ENCODE assay signal across 21 mouse cellular contexts in genomic region chr10:61336592-61336991, GRCm38 (mm10). TPM values are rescaled to one million over a fixed set of nuclear protein-coding genes. Genes with fewer than 3 reads are reported as not detected.
A peak's percentile ranks its signal among the peaks of the same experiment; 100 is the strongest.
DNase-seq lines count a peak whose midpoint lies in the region; ATAC-seq and TF ChIP-seq lines count a peak whose summit lies in the region.
"Had no signal": no experiment of that assay in that cellular context is flagged by ENCODE, and none has a peak within 500 bp of the region (broad histone marks: within the 10 kb centered on the region; RNA-seq: fewer than 3 reads in every experiment).

No protein-coding gene starts in this region.

- no peak overlapping the region for H3K27ac ChIP-seq in forebrain, embryonic 12.5 days
- H3K27ac ChIP-seq in forebrain, embryonic 14.5 days (ENCODE audit: low read depth, low read length): no peak overlapping the region
- peak overlapping the region; percentile 56; the same call in 1 of the 2 replicates for H3K27ac ChIP-seq in layer of hippocampus, adult 2 months
- H3K27ac ChIP-seq: embryonic facial prominence, embryonic 10.5 days; heart, embryonic 15.5 days; hindbrain, postnatal 0 days had no signal

- 0 out of 2 replicates have a peak overlapping the region, but pooled peaks have one; percentile 12 for H3K9ac ChIP-seq in forebrain, embryonic 12.5 days
- no peak overlapping the region for H3K9ac ChIP-seq in forebrain, embryonic 14.5 days (ENCODE audit: low read length)
- H3K9ac ChIP-seq: heart, embryonic 15.5 days had no signal

- no peaks in the 10 kb centered on the region for H3K27me3 ChIP-seq in forebrain, embryonic 12.5 days
- H3K27me3 ChIP-seq in forebrain, embryonic 14.5 days (replicated peaks; ENCODE audit: control insufficient read depth, insufficient read depth, low read length): no peaks in the 10 kb centered on the region
- H3K27me3 ChIP-seq: CH12.LX; heart, embryonic 15.5 days had no signal

- 84% methylated on average over 5 of the region's 5 CpGs for WGBS in forebrain, embryonic 12.5 days
- 80% methylated on average over 5 of the region's 5 CpGs for WGBS in forebrain, embryonic 14.5 days

- DNase-seq in forebrain, embryonic 14.5 days (ENCODE audit: low spot score): no peak
- DNase-seq in layer of hippocampus, adult 2 months (ENCODE audit: low spot score in 2 of 2): no peak
- DNase-seq in layer of hippocampus, adult 18-20 months (ENCODE audit: low spot score in 2 of 2): no peak
- peak; percentile 34 for DNase-seq in CD4-positive helper T cell, adult 2 months (ENCODE audit: low read depth, low spot score)
- no peak for DNase-seq in thymus, postnatal 25 days

- no peak overlapping the region for H3K4me3 ChIP-seq in forebrain, embryonic 12.5 days (replicated peaks)
- H3K4me3 ChIP-seq in forebrain, embryonic 14.5 days (ENCODE audit: low read depth, low read length): no peak overlapping the region
- H3K4me3 ChIP-seq in layer of hippocampus, adult 2 months: no peak overlapping the region
- H3K4me3 ChIP-seq: embryonic facial prominence, embryonic 10.5 days; erythroblast, embryonic 14.5 days; heart, embryonic 15.5 days had no signal

- no peak for ATAC-seq in forebrain, embryonic 12.5 days (ENCODE audit: low FRiP score)
- no peak for ATAC-seq in forebrain, embryonic 14.5 days
- 0 out of 2 replicates have a peak, but pooled peaks have one; percentile 14 for ATAC-seq in erythroblast, adult 5-6 weeks (replicated peaks; ENCODE audit: low FRiP score, poor library complexity, severe bottlenecking)

- TF ChIP-seq CTCF in layer of hippocampus, adult 2 months (conservative IDR thresholded peaks at IDR 0.05): no peak

- 0 out of 2 replicates have a peak, but pooled peaks cover 3% of the 10 kb centered on the region for H3K36me3 ChIP-seq in forebrain, embryonic 12.5 days (replicated peaks)
- no peaks in the 10 kb centered on the region for H3K36me3 ChIP-seq in forebrain, embryonic 14.5 days (ENCODE audit: control insufficient read depth, insufficient read depth, low read length)
- H3K36me3 ChIP-seq: G1E had no signal

- H3K4me2 ChIP-seq in forebrain, embryonic 12.5 days: no peak overlapping the region
- no peak overlapping the region for H3K4me2 ChIP-seq in forebrain, embryonic 14.5 days (ENCODE audit: low read length)
- H3K4me2 ChIP-seq: heart, embryonic 11.5 days; heart, embryonic 15.5 days had no signal

- no peaks in the 10 kb centered on the region for H3K9me3 ChIP-seq in forebrain, embryonic 12.5 days
- H3K9me3 ChIP-seq in forebrain, embryonic 14.5 days (replicated peaks; ENCODE audit: control insufficient read depth, low read length): no peaks in the 10 kb centered on the region
- H3K9me3 ChIP-seq: embryonic facial prominence, embryonic 10.5 days; G1E; heart, embryonic 15.5 days had no signal

- H3K4me1 ChIP-seq in forebrain, embryonic 12.5 days: no peaks in the 10 kb centered on the region
- H3K4me1 ChIP-seq in forebrain, embryonic 14.5 days (ENCODE audit: control insufficient read depth, insufficient read depth, low read length): no peaks in the 10 kb centered on the region
- H3K4me1 ChIP-seq: heart, embryonic 15.5 days had no signal

RNA-seq across cellular contexts. Expression of gene Prf1, which starts 39.0 kb away (rescaled TPM):
- not detected in 2 replicates for polyA plus RNA-seq in forebrain, embryonic 12.5 days (2016; fragmentation: Nextera tagmentation; extraction: Ambion mirVana)
- not detected in 2 replicates for polyA plus RNA-seq in forebrain, embryonic 14.5 days (2014; fragmentation: Nextera tagmentation; extraction: Ambion mirVana)
- total RNA-seq in layer of hippocampus, adult 2 months (2021): not detected
- not detected for total RNA-seq in layer of hippocampus, adult 18-20 months (2021)
- not detected in 2 replicates for total RNA-seq in erythroblast, adult 5-6 weeks (2015; ENCODE audit: low replicate concordance)
- total RNA-seq in erythroblast, adult 5-6 weeks (2017; ENCODE audit: low replicate concordance): not detected in 2 replicates
- total RNA-seq: gastrocnemius, postnatal 10 days; gastrocnemius, postnatal 4 days; heart, postnatal 25 days; hindbrain, postnatal 0 days had no signal
- polyA plus RNA-seq: C2C12; cerebellum, adult 2 months; embryonic facial prominence, embryonic 10.5 days; erythroblast, embryonic 14.5 days; forebrain, embryonic 16.5 days; G1E; hindbrain, postnatal 0 days; intestine, embryonic 14.5 days had no signal

RNA-seq across cellular contexts. Expression of gene Pald1, which starts 46.7 kb away (rescaled TPM):
- 20.7 and 22.9 TPM in 2 replicates for polyA plus RNA-seq in forebrain, embryonic 12.5 days (2016; fragmentation: Nextera tagmentation; extraction: Ambion mirVana)
- 10.0 and 15.6 TPM in 2 replicates for polyA plus RNA-seq in forebrain, embryonic 14.5 days (2014; fragmentation: Nextera tagmentation; extraction: Ambion mirVana)
- 10 to 100 TPM; 15.2 to 16.3 TPM for total RNA-seq in layer of hippocampus, adult 2 months (2021)
- total RNA-seq in layer of hippocampus, adult 18-20 months (2021): 10 to 100 TPM; 10.8 to 11.4 TPM
- total RNA-seq in erythroblast, adult 5-6 weeks (2015; ENCODE audit: low replicate concordance): not detected in 2 replicates
- not detected in 2 replicates for total RNA-seq in erythroblast, adult 5-6 weeks (2017; ENCODE audit: low replicate concordance)
- total RNA-seq: G1E had no signal

Comparison
In these comparisons a context has a peak if more than half of its experiments do, and no peak if none do; other contexts are left out.
1. RNA of gene Pald1, which starts 46.7 kb away (total RNA-seq): 15.2 to 16.3 TPM in layer of hippocampus, adult 2 months and 10.8 to 11.4 TPM in layer of hippocampus, adult 18-20 months; not detected in erythroblast, adult 5-6 weeks; every median in the first group is over 10 times any median in the second.